Mouse (Mus musculus): ENCODE measurements around the gene Msl2.

Msl2 gene

DNA sequence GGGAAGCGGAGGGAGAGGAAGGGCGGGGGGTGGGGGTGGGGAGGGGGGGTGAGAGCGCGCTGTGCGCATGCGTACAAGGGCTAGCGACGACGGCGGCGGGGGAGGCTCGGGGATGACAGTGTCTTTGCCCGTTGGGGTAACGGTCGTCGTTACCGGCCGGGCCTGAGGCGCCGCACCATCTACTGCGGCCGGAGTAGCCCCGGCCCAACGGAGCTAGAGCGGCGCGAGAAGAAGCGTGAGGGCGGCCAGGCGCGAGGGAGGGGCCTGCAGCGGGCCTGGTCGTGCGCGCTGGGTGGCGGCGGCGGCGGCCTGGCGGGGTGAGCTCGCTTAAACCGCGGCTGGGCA lies at the start of gene Msl2:
Gene Msl2, plus strand, starts transcription at position 115 of the 345 bp plus-strand sequence.
- DNase-seq: no peak

DNA sequence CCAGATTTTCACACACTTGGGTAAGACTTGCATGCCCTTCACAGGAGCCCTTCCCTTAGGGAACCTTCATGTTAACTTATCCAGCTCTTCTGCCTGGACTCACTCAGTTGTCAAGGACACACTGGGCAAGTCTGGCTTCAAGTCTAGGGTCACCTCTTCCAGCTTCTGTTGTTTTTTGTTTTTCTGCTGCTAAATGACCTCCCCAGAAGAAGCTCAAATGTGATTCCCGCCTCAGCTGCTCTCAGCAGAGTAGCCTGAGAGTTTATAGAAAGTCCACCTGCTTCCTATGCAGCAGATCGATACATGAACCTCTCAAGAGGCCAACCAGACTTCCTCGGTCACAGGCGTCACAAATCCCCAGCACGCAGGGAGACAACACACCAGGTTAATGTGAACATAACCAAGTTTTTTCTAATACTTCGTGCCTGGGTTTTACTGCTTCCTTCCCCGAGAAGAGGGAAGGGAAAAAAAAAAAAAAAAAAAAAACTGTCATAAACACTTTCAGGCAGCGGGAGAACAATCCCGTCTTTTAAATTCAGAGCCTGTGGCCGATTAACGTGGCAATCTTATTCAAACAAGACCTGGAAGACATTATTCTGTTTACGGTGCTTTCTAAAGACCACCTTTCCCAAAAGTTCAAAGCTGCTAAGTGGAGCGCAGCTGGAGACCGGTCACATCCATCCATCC lies 40.0 kb upstream of the Msl2 start:
- DNase-seq: no peak

DNA sequence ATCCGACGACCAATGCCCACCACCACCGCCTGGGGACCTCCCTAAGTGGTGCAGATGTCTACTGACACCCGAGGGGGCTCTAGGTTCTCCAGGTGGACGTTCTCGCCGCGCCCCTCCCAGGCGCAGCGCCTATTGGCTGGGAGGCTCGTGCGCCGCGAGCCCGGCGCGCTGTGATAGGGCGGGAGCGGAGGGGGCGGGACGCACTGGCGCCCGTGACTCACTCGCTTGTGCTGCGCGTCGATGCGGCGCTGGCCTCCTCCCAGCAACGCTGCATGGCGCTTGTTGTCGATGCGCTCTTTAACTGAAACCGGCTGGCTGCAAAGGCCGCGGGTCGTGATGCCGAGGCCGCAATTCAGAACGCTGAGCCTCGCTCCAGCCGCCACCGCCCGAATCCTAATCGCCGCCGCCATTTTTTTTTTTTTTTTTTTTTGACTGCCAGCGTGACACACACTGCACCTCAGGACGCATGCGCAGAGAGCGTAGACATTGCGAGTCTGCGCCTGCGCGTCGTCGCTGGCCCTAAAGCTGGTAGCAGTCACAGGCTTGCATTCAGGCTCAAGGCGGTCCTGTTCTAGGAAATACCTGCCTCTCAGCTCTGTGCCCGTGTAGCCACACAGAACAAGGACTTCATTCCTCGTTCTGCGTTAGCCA lies 39.3 kb upstream of the Msl2 start, which contains the start of gene Pccb:
Gene Pccb, minus strand, starts transcription at position 451 of the 651 bp plus-strand sequence.
- DNase-seq: peak; percentile 97

DNA sequence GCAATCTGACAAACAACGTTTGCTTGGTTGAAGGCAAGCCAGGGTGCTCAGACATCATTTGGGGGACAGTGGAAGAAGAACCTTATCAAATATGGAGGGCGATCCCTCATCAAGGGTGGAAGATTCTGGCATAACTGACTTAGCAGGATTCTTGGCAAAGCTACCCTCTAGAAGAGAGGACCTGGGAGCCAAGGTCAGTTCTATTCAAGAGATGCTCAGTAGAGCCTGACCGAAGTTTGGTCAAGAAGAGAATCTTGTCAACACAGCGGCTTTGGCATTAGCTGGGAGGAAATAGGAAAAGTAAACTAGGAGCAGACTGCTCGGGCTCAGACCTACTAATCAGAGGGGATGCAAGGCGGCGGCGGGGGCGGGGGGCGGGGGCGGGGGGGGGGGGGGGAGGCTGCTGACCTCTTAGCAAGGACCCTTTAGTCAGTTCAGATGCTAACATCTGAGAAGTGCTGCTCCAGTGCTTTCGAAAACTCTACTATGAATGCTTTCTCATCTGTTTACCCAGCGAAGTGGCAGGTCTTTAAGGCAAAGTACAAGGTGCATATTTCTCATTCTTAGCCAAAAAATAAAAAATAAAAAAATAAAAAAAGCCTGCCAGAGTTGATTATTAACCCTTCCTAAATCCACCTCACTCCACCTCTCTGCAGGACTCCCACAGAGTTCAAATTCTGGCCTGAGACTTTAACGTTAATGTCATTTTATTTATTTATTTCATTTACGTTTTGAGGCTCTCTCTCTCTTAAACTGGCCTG lies 37.9 kb upstream of the Msl2 start:
- no peak for DNase-seq

DNA sequence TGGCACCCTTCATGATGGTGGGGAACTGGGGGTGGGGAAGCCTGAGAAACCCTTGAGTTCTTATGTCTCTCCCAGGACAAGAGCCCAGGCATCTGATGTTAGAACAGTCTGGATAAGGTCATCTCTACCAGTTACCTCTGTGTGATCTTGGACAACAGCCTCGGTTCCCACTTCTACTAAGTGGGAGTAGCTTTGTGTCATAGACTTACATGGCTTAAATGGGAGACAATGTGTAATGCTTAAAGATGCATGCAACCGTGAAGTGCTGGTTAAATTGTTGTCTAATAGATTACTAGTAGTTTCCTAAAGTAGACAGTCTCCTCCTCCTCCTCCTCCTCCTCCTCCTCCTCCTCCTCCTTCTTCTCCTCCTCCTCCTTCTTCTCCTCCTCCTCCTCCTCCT lies 37.0 kb upstream of the Msl2 start:
- no peak for DNase-seq

DNA sequence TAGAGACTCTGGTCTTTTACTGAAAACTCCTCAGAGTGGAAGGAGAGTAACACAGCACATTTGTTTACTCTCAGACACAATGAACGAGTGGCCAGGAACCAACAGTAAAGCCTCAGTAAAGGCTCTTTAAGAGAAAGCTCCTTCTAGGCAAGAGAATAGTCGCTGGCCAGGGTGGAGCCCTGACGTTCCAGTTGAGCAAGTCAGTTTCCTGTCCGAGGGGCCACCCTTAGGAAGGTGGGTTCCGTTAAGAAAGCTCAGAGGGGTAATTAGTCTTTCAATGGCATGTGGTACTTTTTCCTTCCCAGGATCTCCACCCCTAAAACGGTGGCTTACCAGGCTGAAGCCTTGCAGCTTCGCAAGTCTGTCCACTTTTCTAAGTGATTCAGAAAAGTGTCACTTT lies 36.5 kb upstream of the Msl2 start:
- no peak for DNase-seq

DNA sequence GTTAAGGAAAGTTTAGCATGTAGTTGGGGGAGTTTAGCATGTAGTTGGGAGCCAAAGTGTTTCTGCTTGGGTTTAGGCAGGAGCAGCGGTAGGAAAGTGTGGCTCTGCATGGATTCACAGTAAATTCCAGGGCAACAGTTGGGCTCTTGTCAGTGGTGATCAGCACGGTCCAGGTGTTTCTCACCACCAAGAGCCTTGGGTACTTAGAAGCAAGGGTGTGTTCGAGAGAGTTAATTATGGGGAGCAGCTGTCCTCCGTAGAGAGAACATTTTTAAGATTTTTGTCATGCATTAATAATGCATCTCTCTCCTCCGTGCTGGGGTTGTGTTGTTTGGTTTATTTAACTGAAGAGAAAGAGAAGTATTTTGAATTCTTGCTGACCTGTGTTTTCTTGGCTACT lies 35.3 kb upstream of the Msl2 start:
- DNase-seq: no peak

DNA sequence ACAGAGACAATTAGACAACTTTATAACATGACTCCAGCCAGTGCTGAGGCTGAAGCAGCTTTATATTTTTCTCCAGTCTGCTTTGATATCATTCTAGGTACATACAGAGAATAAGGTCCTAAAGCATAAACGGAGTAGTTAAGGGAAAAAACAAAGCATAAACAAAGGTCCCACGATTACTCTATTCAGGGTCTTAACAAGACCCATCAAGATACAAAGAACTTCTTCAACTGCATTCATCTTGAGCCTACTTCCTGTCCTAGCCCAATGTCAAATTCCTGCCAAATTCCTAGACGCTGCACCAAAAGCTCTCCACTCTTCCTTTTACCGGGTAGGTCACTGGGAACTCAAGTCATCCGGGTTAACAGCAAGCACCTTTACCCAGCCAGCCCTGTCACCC lies 32.4 kb upstream of the Msl2 start:
- no peak for DNase-seq

DNA sequence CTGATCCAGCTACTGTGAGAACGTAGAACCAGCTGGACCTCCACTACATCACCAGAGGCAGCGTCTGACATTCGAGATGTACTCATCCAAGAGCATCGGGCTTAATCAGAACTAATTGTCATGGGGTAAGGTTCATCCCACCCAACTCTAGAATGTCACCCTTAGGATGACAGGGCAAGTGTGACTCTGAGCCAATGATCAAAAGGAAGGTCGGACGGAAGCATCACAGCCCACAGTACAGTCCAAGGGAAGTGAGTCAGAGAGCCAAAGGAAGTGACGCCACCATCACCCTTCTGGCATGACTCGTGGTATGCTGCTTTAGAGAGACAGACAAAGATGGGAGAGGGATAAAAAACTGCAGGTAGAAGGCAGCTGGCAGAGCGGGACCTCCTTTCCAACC lies 31.7 kb upstream of the Msl2 start:
- DNase-seq: no peak

DNA sequence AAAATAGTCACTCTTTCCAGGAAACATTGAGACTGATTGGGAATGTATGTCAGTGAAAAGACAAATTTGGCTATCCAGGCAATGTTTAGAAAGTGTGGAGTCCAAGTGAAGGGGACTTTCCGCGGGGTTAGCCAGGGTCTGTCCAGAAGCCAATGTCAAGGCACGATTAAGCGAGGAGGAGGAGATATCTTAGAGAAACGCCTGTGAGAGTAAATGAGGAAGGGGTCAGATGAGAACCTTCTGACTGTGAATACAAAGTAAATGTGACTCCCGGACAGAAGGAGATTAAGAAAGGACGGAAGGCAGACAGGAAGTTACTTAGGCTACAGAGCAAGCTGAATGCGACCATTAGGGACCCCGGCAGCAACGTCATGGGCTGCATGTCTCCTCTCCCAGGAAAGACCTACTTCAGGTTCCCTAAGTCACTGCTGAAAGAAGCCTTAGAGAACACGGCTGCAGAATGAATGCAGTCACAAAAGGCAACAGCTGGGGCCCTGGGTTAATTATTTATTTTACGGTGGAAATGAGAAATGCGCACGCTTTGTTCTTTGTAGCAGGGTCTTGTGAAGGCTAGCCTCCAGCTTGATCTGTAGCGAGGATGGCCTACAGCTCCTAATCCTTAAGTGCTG lies 28.1 kb upstream of the Msl2 start:
- no peak for DNase-seq

DNA sequence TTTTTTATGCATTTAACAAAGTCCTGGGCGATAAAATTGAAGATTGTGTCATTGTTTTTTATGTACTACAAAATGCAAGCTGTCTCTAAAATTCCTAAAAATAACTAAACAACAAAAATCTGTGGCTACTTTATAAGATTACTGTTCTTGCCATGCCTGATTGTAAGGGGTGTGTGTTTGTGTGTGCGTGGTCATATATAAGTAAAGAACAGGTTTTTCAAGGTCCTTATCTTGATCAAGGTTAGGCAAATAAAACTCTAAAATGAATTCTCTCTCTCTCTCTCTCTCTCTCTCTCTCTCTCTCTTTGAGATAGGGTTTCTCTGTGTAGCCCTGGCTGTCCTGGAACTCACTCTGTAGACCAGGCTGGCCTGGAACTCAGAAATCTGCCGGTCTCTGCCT lies 21.9 kb upstream of the Msl2 start:
- DNase-seq: no peak

DNA sequence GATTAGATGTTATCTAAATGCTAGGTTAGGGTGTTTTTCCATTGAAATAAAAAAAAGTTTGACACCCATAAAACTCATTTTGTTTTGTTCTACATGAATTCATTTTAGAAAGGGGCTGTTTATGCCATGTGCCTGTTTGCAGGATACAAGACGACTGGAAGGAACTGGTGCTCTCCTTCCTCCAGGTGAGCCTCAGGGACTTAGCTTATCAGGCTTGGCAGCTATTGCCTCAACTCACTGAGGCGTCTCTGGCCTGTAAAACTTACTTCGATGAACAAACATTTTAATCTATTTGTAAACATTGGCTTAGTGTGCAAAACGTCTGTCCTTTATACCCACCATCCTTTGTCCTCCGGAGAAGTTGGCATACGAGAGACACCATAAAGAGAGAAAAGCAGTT lies 21.2 kb upstream of the Msl2 start:
- DNase-seq: no peak

DNA sequence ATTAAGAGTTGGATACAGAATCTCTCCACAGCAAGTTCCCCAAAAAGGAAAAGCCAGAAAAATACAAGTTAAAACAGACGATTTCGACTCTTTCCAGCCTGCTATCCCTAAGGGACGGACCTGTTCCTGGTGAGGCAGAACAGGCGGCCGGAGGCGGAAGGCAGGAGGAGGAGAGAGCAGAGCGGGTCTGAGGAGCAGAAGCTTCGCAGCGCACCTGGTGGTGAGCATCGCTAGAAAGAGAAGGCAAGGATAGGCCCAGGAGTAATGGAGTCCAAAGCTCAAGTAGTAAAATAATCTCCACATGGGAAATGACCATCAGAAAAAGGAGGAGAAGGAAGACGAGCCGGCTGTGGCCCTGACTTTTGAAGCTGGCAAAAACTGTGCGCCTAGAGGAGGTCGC lies 20.6 kb upstream of the Msl2 start:
- no peak for DNase-seq

DNA sequence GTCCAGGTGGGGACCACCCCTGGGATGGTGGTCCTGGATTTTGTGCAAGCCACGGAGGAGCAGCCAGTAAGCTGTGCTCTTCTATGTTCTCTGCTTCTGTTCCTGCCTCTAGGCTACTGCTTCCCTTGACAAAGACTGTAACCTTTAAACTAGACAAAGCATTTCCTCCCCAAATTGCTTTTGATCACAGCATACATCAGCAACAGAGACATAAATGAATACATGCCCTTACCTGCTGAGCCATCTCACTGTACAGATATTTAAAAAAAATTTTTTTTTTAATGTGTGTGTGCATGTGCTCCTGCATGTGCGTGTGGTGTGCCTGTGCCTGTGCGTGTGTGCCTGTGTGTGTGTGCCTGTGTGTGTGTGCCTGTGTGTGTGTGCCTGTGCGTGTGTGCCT lies 16.7 kb upstream of the Msl2 start:
- no peak for DNase-seq

DNA sequence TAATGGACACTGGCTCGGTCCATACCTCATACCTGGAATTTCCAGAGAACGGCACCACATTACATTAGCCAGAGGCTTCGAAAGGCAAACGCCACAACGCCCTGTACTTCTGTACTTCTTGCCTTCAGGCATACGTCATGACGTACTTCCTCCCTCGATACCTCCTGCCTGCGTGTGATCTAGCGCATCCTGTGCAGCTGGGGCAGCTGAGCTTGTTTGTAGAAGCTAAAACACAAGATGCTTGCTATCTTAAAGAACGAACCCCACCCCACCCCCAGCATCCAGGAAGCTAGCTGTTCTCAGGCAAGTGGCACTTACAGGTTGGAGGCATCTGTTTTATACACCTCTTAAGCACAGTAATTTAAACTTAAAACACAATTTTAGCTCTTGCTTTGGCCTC lies 12.9 kb upstream of the Msl2 start:
- DNase-seq: no peak

DNA sequence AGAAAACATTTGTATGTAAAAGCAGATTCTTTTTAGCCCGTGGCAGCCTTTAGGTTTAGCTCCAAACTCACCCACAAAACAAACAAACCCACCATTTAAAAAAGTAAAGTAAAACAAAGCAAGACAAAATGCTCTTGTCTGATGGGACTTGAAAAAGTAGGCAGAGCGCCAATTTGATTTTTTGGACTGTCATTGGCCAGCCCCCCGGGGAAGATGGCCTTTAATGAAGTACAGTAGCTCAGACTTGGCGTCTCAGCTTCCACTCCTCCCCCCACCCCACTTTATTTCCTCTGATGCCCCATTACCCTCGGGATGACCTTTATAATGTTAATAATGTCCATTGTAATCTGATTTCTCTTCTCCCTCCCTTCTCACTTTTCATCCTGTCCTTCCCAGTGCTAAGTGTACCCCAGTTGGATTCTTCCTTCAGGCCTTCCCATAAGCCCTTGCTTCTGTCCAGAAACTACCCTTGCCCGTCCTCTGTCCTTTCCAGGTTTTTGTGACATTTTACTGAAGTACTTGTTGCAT lies 11.6 kb upstream of the Msl2 start:
- no peak for DNase-seq

DNA sequence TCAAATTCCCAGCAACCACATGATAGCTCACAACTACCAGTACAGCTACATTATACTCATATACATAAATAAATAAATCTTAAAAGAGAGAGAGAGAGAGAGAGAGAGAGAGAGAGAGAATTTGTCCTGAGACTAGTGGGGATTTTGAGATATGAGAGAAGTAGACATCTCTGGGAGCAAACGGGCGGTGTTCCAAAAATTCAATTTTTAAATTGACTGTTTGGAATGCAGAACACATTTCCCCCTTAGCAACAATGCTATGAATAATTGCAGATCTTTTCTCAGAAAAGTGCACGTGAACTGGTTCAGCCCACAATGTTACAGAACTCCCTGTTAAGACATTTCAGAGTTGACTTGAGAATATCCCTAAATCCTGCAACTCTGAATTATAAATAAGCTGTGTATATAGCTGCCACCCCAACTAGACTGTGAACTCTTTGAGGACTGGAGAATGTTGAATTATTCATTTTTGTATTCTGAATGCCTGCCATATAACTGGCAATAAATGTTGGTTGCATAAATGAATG lies 8.8 kb upstream of the Msl2 start:
- no peak for DNase-seq

DNA sequence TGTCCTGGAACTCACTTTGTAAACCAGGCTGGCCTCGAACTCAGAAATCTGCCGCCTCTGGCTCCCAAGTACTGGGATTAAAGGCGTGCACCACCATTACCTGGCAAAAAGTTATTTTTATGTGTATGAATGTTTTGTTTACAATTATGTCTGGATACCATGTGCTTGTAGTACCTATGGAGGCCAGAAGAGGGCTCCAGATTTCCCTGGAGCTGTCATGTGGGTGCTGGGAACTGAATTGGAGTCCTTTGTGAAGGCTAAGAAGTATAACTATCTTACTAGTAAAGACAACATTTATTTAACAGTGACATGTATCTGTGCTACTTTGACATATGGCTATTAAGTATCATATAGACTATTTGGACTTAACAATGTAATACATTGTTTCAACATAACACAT lies 4.1 kb upstream of the Msl2 start:
- DNase-seq: no peak

DNA sequence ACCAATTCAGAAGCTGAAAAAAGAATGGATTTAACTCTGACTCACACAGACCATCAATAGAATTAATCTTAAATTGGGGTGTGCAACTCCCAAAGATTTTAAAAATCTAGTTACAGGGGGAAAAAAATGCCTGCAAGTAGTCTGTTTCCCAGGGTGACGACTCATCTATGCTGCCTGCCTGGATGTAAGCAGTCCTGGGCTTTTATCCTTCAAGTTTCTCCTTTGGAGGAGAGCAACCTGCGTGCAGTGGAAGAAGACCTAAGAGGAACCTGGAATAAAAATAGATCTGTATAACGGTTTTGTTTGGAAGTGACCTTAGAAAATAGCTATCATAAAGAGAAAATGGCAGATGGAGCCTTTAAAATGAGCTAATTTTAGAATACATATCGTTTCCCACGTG lies 1.4 kb upstream of the Msl2 start:
- no peak for DNase-seq

DNA sequence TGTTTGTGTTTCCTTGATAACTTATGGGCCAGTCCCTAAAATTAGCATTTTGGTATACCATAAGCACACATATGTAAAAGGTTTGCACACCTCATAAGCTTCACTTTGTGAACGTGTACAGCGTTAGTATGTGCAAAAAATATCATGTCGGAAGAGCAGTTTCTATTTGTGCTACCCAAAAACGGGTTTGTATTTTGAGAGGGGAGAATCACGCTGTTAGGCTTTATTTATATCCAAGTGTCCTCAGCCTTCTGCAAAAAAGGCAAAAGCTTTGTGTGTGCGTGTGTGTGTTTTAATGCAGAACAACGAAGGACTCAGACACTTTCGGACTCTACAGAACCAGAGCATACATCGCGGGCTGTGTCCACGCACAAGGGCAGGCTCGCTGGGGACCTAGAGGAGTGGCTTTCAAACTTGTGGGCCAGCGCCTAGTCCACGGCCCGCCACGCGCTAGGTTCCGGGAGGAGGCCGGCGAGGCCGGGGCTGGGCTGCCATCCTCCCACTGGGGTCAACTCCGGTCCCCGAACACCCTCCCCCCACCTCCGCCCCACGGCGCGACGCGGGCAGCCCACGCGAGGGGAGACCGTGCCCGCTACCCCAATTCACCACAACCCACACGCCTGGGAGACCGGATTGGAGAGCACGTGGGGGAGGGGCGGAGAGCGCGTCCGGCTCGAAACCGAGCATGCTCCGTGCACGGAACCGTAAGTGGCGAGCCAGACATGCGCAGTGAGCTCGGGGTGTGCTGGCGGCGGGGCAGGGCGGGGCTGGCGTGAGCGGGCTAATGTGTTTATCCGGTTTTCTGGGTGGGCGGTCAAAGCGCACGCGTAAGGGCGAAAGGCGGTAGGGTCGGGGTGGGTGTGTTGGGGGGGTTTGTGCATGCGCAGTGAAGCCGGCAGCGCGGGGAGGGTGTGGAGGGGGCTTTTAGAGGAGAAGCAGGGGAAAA lies 587 bp upstream of the Msl2 start:
- DNase-seq: peak; percentile 99

DNA sequence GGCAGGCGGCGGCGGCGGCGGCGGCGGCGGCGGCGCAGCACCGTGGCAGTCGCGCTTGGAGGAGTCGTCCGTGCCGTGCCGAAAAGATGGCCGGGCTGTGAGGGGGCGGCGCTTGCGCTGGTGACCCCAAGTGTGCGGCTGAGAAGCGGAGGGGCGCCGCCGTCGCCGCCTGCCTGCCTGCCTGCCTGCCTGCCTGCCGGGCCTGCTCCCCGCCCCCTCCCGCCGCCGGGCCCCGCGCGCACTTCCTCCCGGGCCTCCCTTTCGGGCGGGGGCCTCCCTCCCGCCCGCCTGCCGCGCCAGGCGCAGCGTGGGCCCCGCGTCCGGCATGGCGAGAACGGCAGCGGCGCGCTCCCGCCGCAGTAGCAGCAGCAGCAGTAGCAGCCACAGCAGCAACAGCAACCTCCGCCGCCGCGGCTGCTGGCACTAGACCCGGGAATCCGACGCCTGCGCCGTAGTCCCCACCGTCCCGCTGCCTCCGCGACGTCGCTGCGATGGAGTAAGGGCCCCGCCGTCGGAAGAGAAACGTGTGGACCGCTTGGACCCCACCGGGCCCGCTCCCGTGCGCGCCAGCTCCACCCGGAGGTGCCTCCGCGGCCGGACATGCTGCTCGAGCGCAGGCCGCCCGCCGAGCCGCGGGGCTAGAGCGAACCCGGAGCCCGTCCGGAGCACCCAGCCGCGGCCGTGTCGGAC lies 576 bp downstream of the Msl2 start:
- peak; percentile 83 for DNase-seq
